Mouse (Mus musculus): ENCODE measurements around the gene Leprot.

GRCm38 (mm10) chr4:101625278-101625677 is 22.2 kb upstream of the Leprot start:
- TF ChIP-seq CTCF (IDR thresholded peaks at IDR 0.05; ENCODE audit: extremely low read depth, insufficient read depth, low read length): no peak
- no peak for TF ChIP-seq POLR2A (IDR thresholded peaks at IDR 0.05; ENCODE audit: extremely low read depth, insufficient read depth, low read length)
